Mouse (Mus musculus): Measurements from ENCODE around the gene Phactr4. TPM values are rescaled to one million over a fixed set of nuclear protein-coding genes. Genes with fewer than 3 reads are reported as not detected.
A peak's percentile ranks its signal among the peaks of the same experiment; 100 is the strongest.

Phactr4 gene
- total and polyA plus RNA-seq, 3 experiments, result 0.95 to 9.6 (median 1.4) TPM

DNA sequence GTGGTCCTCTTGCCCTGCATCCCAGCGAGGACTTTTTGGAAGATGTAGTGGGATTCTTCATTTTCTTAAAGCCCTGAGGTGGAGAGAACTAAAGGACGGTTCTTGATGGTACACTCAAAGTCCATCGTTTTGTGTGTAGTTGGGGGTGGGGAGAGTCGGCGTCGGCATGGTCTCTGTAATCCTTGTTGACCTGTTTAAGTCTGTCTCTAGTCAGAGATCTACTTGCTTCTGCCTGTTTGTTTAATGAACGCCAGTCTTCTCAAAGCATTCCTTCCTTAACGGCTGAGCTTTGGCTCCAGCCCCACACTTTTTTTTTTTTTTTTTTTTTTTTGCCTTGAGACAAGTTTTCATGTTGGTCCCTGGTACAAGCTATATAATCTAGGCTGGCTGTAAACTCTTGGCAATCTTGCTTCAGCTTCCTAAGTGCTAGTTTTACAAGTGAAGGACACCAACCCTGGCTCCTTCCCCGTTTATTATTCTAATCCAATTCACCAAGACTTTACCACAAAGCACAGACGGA is 92.4 kb downstream of the Phactr4 start:
- dilution Hi-C loops (cut with MboI; ENCODE audit: extremely low pct_ligation_motif_present, extremely low pct_unique_long_range_greater_than_20kb, low sequenced_read_pairs) (no loop called here), in situ Hi-C loops (cut with MboI; ENCODE audit: low pct_ligation_motif_present, low pct_unique_long_range_greater_than_20kb, low sequenced_read_pairs) (no loop called here)
- DNase-seq (ENCODE audit: extremely low read depth), result no peak
- Histone ChIP-seq H3K27me3 (replicated peaks) (no peaks in the 10 kb centered on the region), H3K4me1 (ENCODE audit: control insufficient read depth in 1 of 2, insufficient read depth in 2 of 2) (peaks cover 0 to 7% of the 10 kb centered on the region in 2 experiments; a peak in 2 of 4 replicates), H3K36me3 (replicated peaks in 1 of 2; ENCODE audit: control insufficient read depth in 1 of 2, insufficient read depth in 1 of 2, low read length in 1 of 2) (peaks cover 38 to 60% of the 10 kb centered on the region in 2 experiments), H3K27ac (ENCODE audit: insufficient read depth, low read depth) (no peak overlapping the region), H3K79me2 (replicated peaks; ENCODE audit: control insufficient read depth, extremely low read depth, insufficient read depth, poor library complexity, severe bottlenecking) (peaks cover 7% of the 10 kb centered on the region), H3K4me3 (replicated peaks in 1 of 3; ENCODE audit: low read depth in 2 of 3, low read length in 2 of 3, poor library complexity in 1 of 3) (peak overlapping the region; percentile 62 to 82 (median 78)), H3K4me2 (ENCODE audit: insufficient read depth, low read depth, poor library complexity, severe bottlenecking) (peak overlapping the region; percentile 72), H3K9me3 (replicated peaks; ENCODE audit: low read length) (no peaks in the 10 kb centered on the region), H3K9ac (ENCODE audit: insufficient read depth, low read depth) (peak overlapping the region; percentile 71)
- TF ChIP-seq MAZ (IDR thresholded peaks at IDR 0.05; ENCODE audit: low read depth, low read length) (no peak), RAD21 (IDR thresholded peaks at IDR 0.05; ENCODE audit: low read depth, low read length) (no peak), ZNF384 (IDR thresholded peaks at IDR 0.05; ENCODE audit: low read depth, low read length) (peak; percentile 36; the same call in 1 of the 2 replicates)

GRCm38 (mm10) chr4:132329115-132329834 is 93.0 kb downstream of the Phactr4 start, which contains the start of gene Trnau1ap:
Gene Trnau1ap (minus strand): TSS chr4:132329538.
- Histone ChIP-seq H3K27me3 (replicated peaks) (no peaks in the 10 kb centered on the region), H3K4me3 (replicated peaks in 1 of 3; ENCODE audit: low read depth in 2 of 3, low read length in 2 of 3, poor library complexity in 1 of 3) (peak within 1 kb of the TSS; percentile 62 to 82 (median 78)), H3K27ac (ENCODE audit: insufficient read depth, low read depth) (peak within 1 kb of the TSS; percentile 79), H3K9me3 (replicated peaks; ENCODE audit: low read length) (no peaks in the 10 kb centered on the region), H3K4me2 (ENCODE audit: insufficient read depth, low read depth, poor library complexity, severe bottlenecking) (peak within 1 kb of the TSS; percentile 98), H3K36me3 (replicated peaks in 1 of 2; ENCODE audit: control insufficient read depth in 1 of 2, insufficient read depth in 1 of 2, low read length in 1 of 2) (peaks cover 39 to 60% of the 10 kb centered on the region in 2 experiments), H3K4me1 (ENCODE audit: control insufficient read depth in 1 of 2, insufficient read depth in 2 of 2) (peaks cover 0 to 7% of the 10 kb centered on the region in 2 experiments; a peak in 2 of 4 replicates), H3K9ac (ENCODE audit: insufficient read depth, low read depth) (peak within 1 kb of the TSS; percentile 71), H3K79me2 (replicated peaks; ENCODE audit: control insufficient read depth, extremely low read depth, insufficient read depth, poor library complexity, severe bottlenecking) (peaks cover 7% of the 10 kb centered on the region)
- DNase-seq (ENCODE audit: extremely low read depth), result peak; percentile 94
- in situ Hi-C loops (cut with MboI; ENCODE audit: low pct_ligation_motif_present, low pct_unique_long_range_greater_than_20kb, low sequenced_read_pairs), result no loop called here
- dilution Hi-C loops (cut with MboI; ENCODE audit: extremely low pct_ligation_motif_present, extremely low pct_unique_long_range_greater_than_20kb, low sequenced_read_pairs), result no loop called here
- peak; percentile 94 for TF ChIP-seq NELFE (IDR thresholded peaks at IDR 0.05; ENCODE audit: low read depth, low read length)
- peak; percentile 74; the same call in 1 of the 2 replicates for TF ChIP-seq KAT2A (IDR thresholded peaks at IDR 0.05; ENCODE audit: insufficient replicate concordance, low read length)
- peak; percentile 85 for TF ChIP-seq MYC (IDR thresholded peaks at IDR 0.05; ENCODE audit: low read depth, low read length)
- peak; percentile 93 for TF ChIP-seq UBTF (IDR thresholded peaks at IDR 0.05; ENCODE audit: low read depth, low read length)
- TF ChIP-seq ZNF384 (IDR thresholded peaks at IDR 0.05; ENCODE audit: low read depth, low read length), result peak; percentile 54
- peak; percentile 85 for TF ChIP-seq ELF1 (IDR thresholded peaks at IDR 0.05; ENCODE audit: low read depth, low read length)
- TF ChIP-seq ZC3H11A (IDR thresholded peaks at IDR 0.05; ENCODE audit: low read depth, low read length), result no peak
- peak; percentile 10; the same call in 1 of the 2 replicates for TF ChIP-seq SMC3 (IDR thresholded peaks at IDR 0.05; ENCODE audit: low read depth, low read length)
- TF ChIP-seq CHD1 (IDR thresholded peaks at IDR 0.05; ENCODE audit: low read depth, low read length), result no peak; the same call in 1 of the 2 replicates
- TF ChIP-seq HCFC1 (IDR thresholded peaks at IDR 0.05; ENCODE audit: low read depth, low read length), result peak; percentile 75
- peak; percentile 68; the same call in 1 of the 2 replicates for TF ChIP-seq MEF2A (IDR thresholded peaks at IDR 0.05; ENCODE audit: borderline replicate concordance, low read depth, low read length)
- TF ChIP-seq EP300 (IDR thresholded peaks at IDR 0.05; ENCODE audit: low read length), result no peak
- 0 out of 2 replicates have a peak, but pooled peaks have one; percentile 48 for TF ChIP-seq TBP (conservative IDR thresholded peaks at IDR 0.05; ENCODE audit: low read depth, low read length)
- TF ChIP-seq NRF1 (IDR thresholded peaks at IDR 0.05; ENCODE audit: low read depth, low read length), result peak; percentile 76
- no peak for TF ChIP-seq ZKSCAN1 (IDR thresholded peaks at IDR 0.05; ENCODE audit: borderline replicate concordance, low read depth, low read length)
- no peak for TF ChIP-seq JUND (conservative IDR thresholded peaks at IDR 0.05; ENCODE audit: low read depth, low read length)
- peak; percentile 95 for TF ChIP-seq MXI1 (IDR thresholded peaks at IDR 0.05; ENCODE audit: low read depth, low read length)
- peak; percentile 44 for TF ChIP-seq CHD2 (IDR thresholded peaks at IDR 0.05; ENCODE audit: low read length)
- 0 out of 2 replicates have a peak, but pooled peaks have one; percentile 35 for TF ChIP-seq BHLHE40 (IDR thresholded peaks at IDR 0.05; ENCODE audit: low read depth, low read length)
- 0 out of 2 replicates have a peak, but pooled peaks have one; percentile 5 for TF ChIP-seq RCOR1 (conservative IDR thresholded peaks at IDR 0.05; ENCODE audit: low read depth, low read length)
- no peak for TF ChIP-seq CTCF (conservative IDR thresholded peaks at IDR 0.05 in 1 of 2, IDR thresholded peaks at IDR 0.05 in 1 of 2; ENCODE audit: low read depth in 2 of 2, low read length in 2 of 2)
- TF ChIP-seq TCF12 (IDR thresholded peaks at IDR 0.05; ENCODE audit: low read depth, low read length), result peak; percentile 91
- no peak for TF ChIP-seq RAD21 (IDR thresholded peaks at IDR 0.05; ENCODE audit: low read depth, low read length)
- 0 out of 2 replicates have a peak, but pooled peaks have one; percentile 18 for TF ChIP-seq ETS1 (conservative IDR thresholded peaks at IDR 0.05; ENCODE audit: low read depth, low read length)
- peak; percentile 82 for TF ChIP-seq POLR2AphosphoS2 (IDR thresholded peaks at IDR 0.05; ENCODE audit: low read depth, low read length)
- no peak for TF ChIP-seq USF1 (IDR thresholded peaks at IDR 0.05; ENCODE audit: low read depth, low read length)
- TF ChIP-seq MAZ (IDR thresholded peaks at IDR 0.05; ENCODE audit: low read depth, low read length), result peak; percentile 97
- peak; percentile 97 for TF ChIP-seq POLR2A (IDR thresholded peaks at IDR 0.05; ENCODE audit: low read depth, low read length)
- TF ChIP-seq E2F4 (IDR thresholded peaks at IDR 0.05; ENCODE audit: insufficient replicate concordance, low read depth, low read length), result no peak
- TF ChIP-seq ZMIZ1 (IDR thresholded peaks at IDR 0.05; ENCODE audit: low read depth, low read length), result peak; percentile 89
